Mouse (Mus musculus) adipocyte (in vitro differentiated cells): ENCODE measurements at regions not wholly inside any gene's neighbourhood (a gene's known extent, or its start where the extent isn't known, plus 50 kb on each side); places are given as distances from the start of the nearest gene placed in this dataset.

ENCODE experiments used
- DNase-seq: peaks from one replicate; pipeline ENCODE4 v3.0.0-alpha.2; 2016; ENCODE audit warnings: low spot score

DNA sequence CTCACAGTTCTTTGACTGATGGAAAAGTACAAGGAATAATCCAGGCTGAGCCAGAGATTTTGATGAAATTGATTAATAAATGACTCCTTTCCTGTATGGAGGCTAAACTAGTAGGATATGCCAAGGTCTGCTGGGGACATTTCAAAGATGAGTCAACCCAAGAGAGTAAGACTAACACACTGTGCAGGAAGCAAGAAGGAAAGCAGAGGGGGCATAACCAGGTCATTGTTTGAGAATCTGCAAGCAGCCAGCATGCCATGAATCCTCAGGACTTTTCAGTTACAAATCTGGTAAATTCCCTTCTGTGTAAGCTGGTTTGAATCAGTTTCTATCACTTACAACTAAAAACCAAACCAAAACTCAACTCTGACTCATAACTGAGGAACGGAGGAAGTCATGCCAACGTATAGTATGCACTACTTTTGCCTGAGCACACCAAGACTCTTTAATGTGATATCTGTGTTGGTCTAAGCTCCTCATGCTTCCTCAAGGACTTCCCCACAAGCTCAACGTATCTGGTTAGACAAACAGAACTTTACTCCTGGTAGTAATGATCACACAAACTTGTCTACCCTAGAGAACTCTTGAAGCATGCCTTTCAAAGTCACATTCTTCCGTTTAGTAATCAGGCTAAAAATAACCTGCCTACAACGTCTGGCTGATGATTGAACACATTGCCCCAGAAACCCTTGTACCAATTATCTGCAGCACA, 314.0 kb upstream of the Adamts9 start:
- DNase-seq: peak; percentile 88

DNA sequence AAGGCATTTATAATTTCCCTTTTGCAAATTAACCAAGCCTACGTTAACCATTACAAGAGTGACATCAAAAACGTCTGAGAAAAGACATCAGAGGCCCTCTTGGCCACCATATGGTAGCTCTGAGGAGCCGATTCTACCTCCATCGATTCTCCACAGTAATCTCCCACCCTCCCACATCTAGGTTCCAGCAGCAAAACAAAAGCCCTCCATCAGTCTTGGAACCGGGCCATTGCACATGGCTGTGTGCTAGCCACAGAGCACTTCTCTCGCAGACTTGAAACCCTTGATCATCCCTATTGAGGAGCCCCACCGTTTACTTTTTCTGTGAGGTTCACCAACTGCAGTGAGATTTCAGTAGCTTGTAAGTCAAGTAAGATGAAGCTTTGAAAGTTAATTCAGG, 310.5 kb upstream of the Adamts9 start:
- DNase-seq: no peak

GRCm38 (mm10) chr6:93248973-93249372, 305.7 kb upstream of the Adamts9 start:
- DNase-seq: no peak

GRCm38 (mm10) chr6:93246498-93247242, 303.4 kb upstream of the Adamts9 start:
- no peak for DNase-seq

GRCm38 (mm10) chr6:93235550-93235949, 292.3 kb upstream of the Adamts9 start:
- no peak for DNase-seq

- DNase-seq: no peak
Observed at GRCm38 (mm10) chr6:93232636-93233035, 289.3 kb upstream of the Adamts9 start.

DNA sequence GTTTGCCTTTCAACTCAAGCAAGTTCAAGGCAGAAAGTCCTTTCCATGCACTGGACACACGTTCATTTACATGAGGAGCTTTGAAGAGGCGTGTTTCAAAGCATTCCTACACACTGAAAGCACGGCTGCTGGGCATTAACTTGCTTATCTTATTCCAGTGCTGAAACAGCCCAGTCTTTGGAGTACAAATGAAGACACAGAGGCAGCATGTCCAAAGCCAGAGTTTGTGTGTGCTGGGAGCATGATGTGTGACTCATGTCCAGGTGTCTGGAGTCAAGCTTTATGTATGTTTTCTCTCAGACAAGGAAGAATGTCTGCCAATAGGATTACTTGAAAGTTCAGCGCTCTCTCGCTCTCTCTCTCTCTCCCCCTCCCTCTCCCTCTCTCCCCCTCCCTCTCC, 287.2 kb upstream of the Adamts9 start:
- DNase-seq: no peak

DNA sequence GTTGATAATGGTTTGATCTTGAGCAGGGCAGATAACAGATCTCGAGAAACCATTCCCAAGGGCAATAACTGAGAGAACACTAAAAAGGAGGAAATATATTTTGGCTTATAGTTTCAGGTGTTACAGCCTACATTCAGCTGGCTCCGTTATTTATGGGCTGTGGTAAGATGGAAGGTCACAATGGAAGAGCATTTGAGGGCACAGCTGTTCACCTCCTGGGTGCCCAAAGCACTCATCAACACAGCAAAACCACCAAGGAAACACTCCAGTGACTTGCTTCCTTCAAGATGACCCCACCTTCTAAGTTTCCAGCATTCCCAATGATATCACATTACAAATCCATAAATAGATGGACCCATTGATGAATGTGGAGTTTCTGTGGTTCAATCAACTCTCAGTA, 286.0 kb upstream of the Adamts9 start:
- DNase-seq: no peak

DNA sequence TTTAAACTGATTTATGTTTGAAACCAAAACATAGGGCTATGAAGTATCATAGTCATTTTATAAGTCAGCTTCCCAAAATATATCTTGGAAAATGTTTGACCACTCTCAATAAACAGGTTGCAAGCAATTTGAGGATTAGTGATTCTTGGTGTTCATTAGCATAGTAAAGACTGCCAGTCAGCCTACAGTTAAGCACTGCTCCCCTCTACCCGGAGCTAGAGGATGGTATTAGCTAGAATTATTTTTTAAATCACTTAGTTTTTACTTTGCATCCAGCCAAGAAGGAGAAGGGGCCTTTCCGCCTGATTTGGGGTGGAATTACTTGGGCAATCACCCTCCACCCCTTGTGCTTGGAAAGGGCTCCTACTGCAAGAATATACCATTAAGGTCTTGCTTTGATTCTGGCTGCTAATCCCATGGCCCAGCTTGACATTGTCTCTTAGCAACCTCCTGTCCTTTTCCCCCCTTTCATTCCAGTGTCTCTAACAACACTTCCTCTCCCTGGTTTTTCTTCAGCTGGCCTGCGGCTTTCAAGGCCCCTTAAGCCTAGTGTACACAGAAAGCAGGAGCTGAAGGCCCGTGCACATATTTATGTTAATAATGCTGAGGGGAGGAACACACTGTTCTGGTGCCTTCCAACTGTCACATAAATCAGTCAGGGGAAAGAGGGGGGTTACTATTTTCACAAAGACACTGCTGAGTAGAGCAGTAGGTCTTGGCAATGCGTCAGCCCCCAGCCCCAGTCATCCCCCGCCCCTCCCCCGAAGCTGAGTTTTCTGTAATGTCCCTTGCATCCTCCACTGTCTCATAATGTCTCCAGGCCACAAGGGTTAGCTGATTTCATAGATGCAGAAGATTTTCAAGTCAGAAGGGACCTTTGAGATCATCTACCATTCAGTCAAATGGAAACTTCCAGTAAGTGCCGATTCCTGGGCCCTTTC, 280.6 kb upstream of the Adamts9 start:
- DNase-seq: peak; percentile 42

DNA sequence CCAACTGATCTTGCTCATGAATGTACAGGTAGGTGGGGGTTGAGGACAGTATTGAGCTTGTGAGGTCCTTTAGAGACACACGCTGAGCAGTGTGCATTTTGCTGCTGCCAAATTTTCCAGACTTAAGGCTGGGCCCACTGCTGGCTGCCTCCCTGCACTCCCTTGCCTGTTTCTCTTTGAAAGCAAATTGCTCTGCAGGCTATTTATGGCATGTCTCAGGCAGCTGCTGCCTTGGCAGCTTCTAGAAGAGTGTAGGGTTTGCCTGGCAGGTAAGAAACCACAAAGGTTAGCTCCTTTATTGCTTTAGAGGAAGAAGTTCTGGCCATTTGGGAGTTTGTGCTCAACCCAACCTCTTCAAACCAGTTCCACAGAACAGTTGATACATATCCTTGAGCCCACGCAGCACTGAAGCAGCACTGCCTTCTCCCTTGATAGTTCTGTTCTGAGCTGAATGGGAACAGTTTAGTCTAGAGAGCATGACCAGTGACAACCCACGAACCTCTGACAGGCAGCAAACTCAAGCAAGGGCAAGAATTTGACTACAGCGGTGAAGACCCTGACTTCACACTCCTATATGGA, 274.8 kb upstream of the Adamts9 start:
- no peak for DNase-seq

- no peak for DNase-seq
Observed at GRCm38 (mm10) chr6:93200886-93201285, 257.6 kb upstream of the Adamts9 start.

DNA sequence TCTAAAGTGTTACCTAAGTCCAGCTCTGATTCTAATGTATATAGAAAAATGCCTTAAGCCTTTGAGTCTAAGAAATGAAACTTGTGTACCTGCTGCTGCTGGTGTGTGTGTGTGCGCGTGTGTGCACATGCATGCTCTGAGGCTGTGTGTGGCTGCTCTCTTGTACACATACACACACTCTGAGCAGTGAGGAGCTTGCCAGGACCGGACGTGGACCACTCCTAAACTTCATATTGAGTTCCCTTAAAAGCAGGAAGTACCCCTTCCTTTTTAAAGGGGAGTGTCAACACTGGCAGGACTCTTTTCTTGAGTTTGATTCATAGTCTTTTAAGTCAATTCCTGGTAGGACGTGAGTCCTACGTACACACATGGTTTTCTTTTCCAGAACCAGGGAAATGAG, 251.4 kb upstream of the Adamts9 start:
- DNase-seq: no peak

GRCm38 (mm10) chr6:93192980-93193379, 249.7 kb upstream of the Adamts9 start:
- no peak for DNase-seq

DNA sequence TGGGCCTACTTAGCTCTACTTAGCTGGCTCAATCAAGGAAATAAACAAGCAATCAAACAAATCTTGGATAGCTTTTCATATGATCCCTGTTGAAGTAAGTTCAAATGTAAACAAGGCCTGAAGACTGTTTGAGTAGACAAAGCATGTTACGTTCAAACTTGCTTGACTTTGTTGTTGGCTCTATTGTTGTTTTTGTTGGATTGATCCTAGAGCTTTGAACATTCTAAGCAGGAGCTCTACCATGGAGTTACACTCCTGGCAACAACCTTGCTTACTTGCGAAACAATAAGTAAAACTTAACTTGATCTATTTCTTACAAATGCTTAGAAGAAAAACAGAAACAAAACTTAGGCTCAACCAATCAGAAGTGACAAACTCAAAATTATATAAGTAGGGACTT, 247.7 kb upstream of the Adamts9 start:
- DNase-seq: peak; percentile 45

GRCm38 (mm10) chr6:93168526-93168925, 225.2 kb upstream of the Adamts9 start:
- peak; percentile 58 for DNase-seq

DNA sequence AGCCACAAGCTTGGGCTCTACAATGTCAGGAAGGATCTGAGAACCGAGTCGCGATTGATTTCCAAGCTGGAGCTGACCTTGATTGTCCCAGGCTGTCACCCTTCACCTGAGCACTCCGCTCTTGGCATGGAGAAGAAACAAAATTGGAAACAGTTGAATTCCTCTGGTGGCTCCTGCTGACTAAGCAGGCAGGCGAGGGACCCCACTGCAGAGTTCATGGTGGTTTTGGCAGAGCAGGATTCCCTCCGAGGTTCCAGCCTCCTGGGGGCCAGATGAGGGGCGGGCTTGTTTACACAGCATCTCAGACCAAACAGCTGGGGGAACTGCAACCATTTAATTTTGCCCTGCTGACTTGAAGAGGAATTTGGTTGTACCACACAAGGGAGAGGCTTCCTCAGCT, 224.0 kb upstream of the Adamts9 start:
- no peak for DNase-seq

DNA sequence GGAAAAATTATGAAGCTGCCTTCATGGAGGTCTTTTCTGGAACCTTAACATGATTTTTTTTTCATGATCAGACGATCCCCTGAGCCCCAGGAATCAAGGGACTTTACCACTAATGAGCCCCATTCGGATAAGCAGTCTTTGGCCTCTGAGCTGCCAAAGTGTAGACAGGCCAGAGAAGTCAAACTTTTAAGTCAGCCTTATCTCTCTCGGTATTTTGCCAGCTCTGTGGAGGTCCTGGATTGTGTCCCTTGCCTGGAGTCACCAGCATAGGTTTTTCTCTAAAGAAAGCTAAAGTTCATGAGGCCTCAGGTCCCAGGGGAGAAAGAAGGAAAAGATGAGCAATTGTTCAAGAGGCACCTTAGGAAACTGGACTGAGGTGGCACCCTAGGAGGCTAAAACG, 222.7 kb upstream of the Adamts9 start:
- no peak for DNase-seq

DNA sequence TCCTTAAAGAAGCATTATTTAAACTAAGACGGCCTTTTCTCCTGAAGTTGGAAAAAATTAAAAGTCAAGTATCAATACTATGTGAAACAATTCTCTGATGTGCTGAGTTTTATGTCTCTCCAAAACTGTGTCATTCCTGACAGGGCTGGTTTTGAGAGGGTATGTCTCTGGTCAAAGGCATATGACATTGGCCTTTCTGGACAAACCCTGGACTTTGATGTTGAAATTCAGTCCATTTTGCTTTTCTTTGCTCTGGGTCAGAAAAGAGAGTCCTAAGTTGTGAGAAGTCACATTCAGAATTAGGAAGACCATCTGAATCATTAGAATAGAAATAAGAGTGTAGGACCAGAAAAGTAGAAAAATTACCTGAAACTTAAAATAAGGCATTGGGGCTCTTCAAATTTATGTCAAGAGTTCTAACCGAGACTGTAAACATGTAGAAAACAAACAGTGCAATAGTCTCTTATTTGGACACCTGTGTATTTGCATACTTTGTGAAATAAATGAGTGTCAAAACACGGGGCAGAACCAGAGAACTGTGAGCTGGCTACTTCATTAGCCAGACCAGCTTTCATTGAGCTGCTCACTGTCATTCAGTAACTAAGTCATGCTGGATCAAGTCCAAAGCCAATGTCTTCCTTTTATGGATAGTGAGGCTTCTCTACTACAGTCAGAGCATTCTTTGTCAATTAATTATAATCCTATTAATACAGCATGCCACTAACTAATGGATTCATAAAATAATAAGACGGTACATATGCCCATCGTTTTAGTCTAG, 209.3 kb upstream of the Adamts9 start:
- no peak for DNase-seq

DNA sequence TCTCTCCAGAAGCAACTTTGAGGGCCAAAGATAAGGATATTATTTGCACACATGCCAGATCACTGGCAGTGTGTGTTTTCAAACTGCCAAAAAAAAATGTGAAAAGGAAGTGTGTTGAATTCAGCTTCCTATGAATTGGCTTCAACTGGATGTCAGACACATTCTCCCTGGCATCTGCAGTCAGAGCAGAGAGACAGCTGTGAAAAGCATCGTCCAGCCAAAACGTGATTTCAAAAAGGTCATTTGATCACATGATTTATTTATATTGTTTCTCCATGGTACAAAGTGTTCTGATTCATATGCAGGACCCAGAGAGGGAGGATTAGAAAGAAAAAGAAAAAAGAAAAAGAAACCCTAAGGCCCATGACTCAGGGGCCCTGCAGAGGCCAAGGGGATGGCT, 207.2 kb upstream of the Adamts9 start:
- DNase-seq: peak; percentile 64

- no peak for DNase-seq
Observed at GRCm38 (mm10) chr6:93149956-93150355, 206.7 kb upstream of the Adamts9 start.

- no peak for DNase-seq
Observed at GRCm38 (mm10) chr6:93140331-93140731, 197.0 kb upstream of the Adamts9 start.
